Mouse (Mus musculus) spleen, postnatal 14 days (tissue): ENCODE results near the gene Vps50.
"Not testable (repeated sequence)": the region's sequence is repeated elsewhere in the genome, so short reads cannot be mapped to it uniquely, and the experiment has no call there.

Source experiments
- DNase-seq, 2 experiments: peaks; one replicate each; pipeline ENCODE4 v3.0.0; 2021 to 2022; ENCODE audit warnings: low spot score in 2 of 2

The Vps50 gene

GRCm38 (mm10) chr6:3498162-3498848 lies at the start of gene Vps50, which contains the start of gene Hepacam2:
Vps50 (plus strand) TSS chr6:3498382.
Hepacam2 (minus strand) TSS chr6:3498298.
- DNase-seq = peak; percentile 53 to 79

- no peak for DNase-seq
Measured at GRCm38 (mm10) chr6:3454421-3454820, 43.8 kb upstream of the Vps50 start.

GRCm38 (mm10) chr6:3455944-3456536 lies 42.1 kb upstream of the Vps50 start:
- no peak for DNase-seq

- no peak for DNase-seq
Measured at GRCm38 (mm10) chr6:3463026-3463425, 35.2 kb upstream of the Vps50 start.

- DNase-seq = no peak
Measured at GRCm38 (mm10) chr6:3463594-3463993, 34.6 kb upstream of the Vps50 start.

GRCm38 (mm10) chr6:3468627-3469026 lies 29.6 kb upstream of the Vps50 start:
- DNase-seq = no peak

- no peak for DNase-seq
Measured at GRCm38 (mm10) chr6:3470706-3471105, 27.5 kb upstream of the Vps50 start.

- no peak for DNase-seq
Measured at GRCm38 (mm10) chr6:3476299-3476698, 21.9 kb upstream of the Vps50 start.

- DNase-seq = no peak
Measured at GRCm38 (mm10) chr6:3479853-3480252, 18.3 kb upstream of the Vps50 start.

- DNase-seq = no peak
Measured at GRCm38 (mm10) chr6:3481705-3482104, 16.5 kb upstream of the Vps50 start.

GRCm38 (mm10) chr6:3485133-3485532 lies 13.0 kb upstream of the Vps50 start:
- DNase-seq = no peak

- DNase-seq = no peak
Measured at GRCm38 (mm10) chr6:3487355-3487754, 10.8 kb upstream of the Vps50 start.

GRCm38 (mm10) chr6:3494285-3494684 lies 3.9 kb upstream of the Vps50 start:
- no peak for DNase-seq

- DNase-seq = peak in 1 of 2 experiments; percentile 9
Measured at GRCm38 (mm10) chr6:3496210-3496609, 2.0 kb upstream of the Vps50 start.

GRCm38 (mm10) chr6:3500286-3500685 lies 2.1 kb downstream of the Vps50 start:
- DNase-seq = no peak

GRCm38 (mm10) chr6:3505289-3505688 lies 7.1 kb downstream of the Vps50 start:
- no peak for DNase-seq

GRCm38 (mm10) chr6:3507078-3507477 lies 8.9 kb downstream of the Vps50 start:
- no peak for DNase-seq

- DNase-seq = not testable (repeated sequence)
Measured at GRCm38 (mm10) chr6:3508151-3508550, 10.0 kb downstream of the Vps50 start.

- no peak for DNase-seq
Measured at GRCm38 (mm10) chr6:3509782-3510181, 11.6 kb downstream of the Vps50 start.

- no peak for DNase-seq
Measured at GRCm38 (mm10) chr6:3511116-3511515, 12.9 kb downstream of the Vps50 start.

GRCm38 (mm10) chr6:3511612-3512011 lies 13.4 kb downstream of the Vps50 start:
- no peak for DNase-seq

GRCm38 (mm10) chr6:3512611-3513010 lies 14.4 kb downstream of the Vps50 start:
- DNase-seq = no peak

- DNase-seq = no peak
Measured at GRCm38 (mm10) chr6:3528198-3528597, 30.0 kb downstream of the Vps50 start.

- no peak for DNase-seq
Measured at GRCm38 (mm10) chr6:3531445-3531844, 33.3 kb downstream of the Vps50 start.
